Mouse (Mus musculus): Measurements from ENCODE around the gene Dohh.

Dohh gene

GRCm38 (mm10) chr10:81418216-81419070 lies 34.2 kb downstream of the Dohh start:
- no peak for DNase-seq (ENCODE audit: low read depth, low spot score)

DNA sequence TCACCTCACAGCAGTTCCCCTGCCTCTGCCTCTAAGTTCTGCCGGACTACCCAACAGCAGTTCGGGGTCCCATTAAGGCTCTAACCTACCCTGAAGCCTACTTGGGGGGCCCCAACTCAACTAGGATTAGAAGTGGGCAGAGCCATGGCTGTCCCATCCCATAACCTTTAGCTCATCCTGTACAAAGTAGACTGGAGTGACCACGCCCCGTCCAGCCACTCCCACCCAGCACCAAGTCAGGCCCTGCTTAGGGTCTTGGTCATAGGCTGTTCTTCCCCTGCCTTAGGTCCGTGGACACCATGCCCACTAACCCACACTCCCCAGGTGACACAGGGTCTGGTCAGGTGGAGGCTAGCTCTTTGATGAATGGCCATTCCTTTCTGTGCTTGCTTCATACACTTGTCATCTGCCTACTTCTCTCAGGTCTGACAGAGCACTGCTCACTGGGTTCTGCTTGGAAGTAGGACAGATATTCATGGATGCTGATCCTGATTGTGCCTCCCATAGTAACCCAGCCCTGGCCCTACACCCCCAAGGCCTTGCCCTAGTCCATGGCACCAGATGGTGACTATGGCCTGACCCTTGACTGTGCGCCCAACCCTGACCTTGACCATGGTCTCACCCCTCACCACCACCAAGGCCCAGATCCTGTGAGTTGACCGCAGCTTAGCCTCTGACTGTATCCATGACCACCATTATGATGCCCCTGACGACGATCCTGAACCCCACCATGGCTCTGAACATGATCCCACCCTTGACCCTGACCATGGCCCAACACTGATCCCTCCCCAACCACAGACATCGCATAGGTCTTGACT lies 35.1 kb downstream of the Dohh start:
- DNase-seq (ENCODE audit: low read depth, low spot score) = no peak

DNA sequence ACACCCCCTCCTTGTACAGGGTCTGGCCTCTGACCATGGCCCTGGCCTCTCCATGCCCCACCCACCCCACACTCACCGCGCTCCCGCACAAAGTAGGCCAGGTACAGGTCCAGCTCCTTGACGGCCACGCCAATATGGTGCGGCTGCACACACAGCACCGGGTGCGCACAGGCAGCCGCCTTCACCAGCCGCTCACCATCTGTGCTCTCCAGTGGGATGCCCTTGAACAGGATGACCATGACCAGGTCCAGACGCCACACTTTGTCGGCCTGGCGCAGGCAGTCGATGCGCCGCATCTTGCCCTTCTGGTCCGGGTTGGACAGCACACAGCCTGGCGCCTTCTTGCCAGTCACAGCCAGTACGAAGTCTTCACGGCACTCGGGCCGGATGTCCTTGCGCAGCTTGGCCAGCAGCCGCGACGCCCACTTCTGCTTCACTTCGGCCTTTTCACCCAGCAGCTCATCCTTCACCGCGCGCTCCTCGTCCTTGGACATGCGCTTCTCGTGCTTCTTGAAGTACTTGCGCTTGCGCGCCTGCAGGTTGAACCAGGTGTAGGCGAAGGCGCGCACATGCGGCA lies 36.1 kb downstream of the Dohh start:
- no peak for DNase-seq (ENCODE audit: low read depth, low spot score)

DNA sequence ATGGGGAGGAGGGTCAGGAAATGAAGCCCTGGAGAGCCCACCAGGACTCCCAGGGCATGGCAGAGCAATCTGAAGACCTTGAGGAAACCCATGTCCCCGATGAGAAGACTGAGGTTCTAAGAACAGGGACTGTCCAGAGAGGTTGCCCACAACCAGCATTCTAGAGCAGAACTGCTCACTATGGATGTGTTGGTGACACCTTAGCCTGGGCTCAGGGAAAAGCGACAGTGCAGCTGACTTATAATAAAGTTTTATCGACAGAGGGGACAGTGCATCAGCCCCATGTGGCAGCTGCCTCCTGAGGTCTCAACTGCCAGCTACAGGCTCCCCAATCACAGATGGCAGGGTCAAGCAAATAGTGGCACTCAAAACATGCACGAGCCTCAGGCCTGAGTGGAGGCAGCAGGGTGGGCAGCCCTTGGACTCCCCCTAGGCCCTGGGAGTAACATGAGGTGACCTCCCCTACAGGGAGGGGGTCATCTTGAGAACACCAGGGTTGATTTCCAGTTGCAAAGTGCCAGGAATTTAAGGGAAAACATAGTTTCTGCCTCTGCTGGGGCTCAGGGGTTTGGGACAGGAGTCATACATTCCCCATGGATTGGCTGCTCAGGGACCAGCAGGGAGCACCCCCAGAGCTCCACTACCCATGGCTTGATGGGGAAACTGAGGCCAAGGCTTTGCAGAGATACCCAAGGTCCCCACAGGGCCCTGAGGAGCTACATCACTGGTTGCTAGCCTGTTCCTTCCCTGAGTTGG lies 37.0 kb downstream of the Dohh start:
- DNase-seq (ENCODE audit: low read depth, low spot score) = no peak

DNA sequence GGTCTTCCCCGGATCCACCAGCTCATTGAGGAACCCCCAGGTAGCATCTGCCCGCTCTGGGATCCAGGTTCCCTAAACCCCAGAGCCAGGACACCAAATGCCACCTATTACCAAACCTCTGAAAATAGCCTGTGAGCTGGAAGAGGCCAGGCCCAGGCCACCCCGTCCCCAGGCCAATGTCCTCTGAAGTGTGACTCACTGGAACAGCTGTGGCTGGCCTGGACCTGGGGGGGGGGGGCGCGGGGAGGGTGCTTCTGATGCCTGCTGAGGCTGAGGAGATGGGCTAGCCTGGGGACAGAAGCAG lies 37.5 kb downstream of the Dohh start:
- no peak for DNase-seq (ENCODE audit: low read depth, low spot score)

DNA sequence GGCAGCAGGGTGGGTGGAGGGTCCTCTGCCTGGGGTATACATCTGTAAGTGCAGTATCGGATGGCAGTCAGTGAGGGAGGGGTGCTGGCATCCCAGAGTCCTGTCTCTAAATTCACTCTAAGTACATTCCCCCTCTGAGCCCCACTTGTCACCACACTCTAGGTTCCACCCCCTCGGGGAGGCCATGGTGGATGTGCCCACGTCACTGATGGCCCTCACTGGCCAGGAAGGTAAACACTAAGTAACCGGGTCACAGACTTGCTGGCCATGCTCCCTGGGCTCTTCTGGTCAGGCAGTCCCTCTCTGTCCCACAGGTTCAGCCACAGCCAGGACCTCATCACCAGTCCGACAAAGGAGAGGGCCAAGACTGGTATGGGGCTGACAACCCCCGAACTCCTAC lies 38.0 kb downstream of the Dohh start:
- no peak for DNase-seq (ENCODE audit: low read depth, low spot score)

DNA sequence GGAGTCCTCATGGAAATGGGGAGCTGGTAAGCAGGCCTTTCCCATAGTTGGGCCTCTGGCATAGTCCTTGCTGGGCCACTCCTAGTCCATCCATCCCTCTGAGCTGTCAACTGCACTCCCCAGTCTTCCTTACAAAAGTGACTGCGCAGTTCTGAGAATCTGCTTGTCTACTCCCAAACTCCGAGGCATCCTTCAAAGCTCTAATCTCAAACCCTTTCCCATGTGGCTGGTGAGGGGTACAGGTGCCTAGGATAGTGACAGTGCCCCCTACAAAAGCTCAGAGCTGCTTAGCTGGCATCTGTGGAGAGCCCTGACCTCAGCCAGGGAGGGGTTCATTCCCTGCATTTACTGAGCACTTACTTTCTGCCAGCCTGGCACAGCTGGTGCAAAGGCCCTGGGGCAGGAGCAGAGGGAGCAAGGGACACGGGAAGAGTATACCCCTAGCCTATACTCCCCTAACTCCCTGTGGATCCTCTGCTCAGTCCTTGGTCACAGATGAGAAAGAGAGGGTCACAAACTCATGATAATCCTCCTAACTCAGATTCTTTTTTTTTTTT lies 38.5 kb downstream of the Dohh start:
- DNase-seq (ENCODE audit: low read depth, low spot score) = no peak

DNA sequence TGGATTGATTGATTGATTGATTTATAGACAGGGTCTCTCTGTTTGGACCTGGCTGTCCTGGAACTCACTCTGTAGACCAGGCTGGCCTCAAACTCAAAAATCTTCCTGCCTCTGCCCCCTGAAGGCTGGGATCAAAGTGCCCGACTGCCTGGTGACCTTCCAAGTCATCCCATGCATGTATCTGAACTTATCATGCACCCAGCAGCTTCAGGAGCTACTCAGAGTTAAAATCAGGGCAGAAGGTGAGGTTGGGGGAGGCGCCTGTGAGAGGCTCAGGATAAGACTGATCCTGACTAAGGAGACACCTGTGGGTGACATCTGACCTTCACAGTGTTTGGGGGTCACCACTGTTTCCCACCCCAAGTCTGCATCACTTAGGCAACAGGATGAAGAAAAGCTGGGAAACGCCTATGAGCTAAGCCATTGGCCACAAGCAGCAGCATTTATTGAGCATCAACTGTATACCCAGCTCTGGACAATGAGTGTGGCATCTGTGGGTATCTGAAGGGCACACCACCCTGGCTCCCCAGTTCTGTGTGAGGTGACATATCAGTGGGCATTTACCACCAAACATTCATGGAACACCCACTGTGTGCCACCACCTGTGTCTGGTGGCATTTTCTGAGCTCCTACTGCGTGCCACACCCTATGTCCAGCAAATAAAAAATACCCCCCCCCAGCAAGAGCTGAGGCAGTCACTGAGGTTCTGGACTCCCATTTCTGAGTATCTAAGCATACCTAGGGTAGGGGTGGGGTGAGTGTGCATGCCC lies 39.4 kb downstream of the Dohh start:
- no peak for DNase-seq (ENCODE audit: low read depth, low spot score)

- DNase-seq (ENCODE audit: low read depth, low spot score) = no peak
These were observed 40.2 kb downstream of the Dohh start for GRCm38 (mm10) chr10:81424246-81425051.

DNA sequence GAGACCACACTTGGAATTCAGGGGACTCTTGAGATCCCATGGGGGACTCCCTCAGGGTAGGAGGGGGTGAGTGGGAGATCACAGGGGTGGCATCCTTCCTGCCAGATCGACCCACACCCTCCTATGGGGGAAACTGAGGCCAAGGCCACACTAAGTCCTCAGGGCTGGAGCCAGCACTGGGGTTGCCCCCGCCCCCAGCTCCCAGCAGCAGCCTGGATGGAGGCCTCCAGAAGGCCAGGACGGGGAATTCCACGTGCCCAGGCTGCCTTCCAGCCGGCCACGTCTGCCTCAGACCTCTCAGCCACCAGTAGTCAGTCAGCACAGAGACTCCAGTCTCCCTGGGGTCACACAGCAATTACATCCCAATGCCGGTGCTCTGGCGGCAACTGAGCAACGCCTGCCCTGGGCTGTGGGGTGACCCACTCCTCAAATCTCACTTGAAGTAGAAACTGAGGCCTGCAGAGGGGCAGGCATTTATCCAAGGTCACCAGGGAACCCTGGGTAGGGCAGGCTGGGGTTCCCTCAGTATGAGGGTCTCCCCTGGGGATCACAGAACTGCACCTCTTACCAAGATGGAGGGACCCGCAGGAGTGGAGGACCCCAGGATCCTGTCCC lies 41.1 kb downstream of the Dohh start:
- DNase-seq (ENCODE audit: low read depth, low spot score) = no peak

GRCm38 (mm10) chr10:81426081-81426671 lies 41.9 kb downstream of the Dohh start:
- no peak for DNase-seq (ENCODE audit: low read depth, low spot score)

- no peak for DNase-seq (ENCODE audit: low read depth, low spot score)
These were observed 42.7 kb downstream of the Dohh start for GRCm38 (mm10) chr10:81426897-81427296.

DNA sequence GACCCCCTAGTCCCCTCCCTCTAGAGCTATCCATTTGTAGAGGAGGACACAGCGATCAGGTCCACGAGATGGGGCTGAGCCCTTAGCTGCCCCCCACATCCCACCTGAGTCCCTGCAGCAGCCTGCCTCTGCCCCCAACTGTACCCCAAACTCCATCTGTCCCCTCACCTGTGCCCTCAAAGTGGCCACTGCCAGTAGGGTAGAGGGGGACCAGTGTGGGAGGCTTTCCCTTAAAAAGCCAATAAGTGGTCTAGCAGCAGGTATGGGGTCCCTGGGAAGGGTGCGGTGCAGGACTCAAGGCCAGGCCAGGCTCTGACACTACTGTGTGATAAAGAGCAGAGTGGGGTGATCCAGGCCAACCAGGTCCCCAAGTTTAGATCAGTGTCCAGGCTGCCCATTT lies 43.1 kb downstream of the Dohh start:
- DNase-seq (ENCODE audit: low read depth, low spot score) = no peak

GRCm38 (mm10) chr10:81427804-81428506 lies 43.7 kb downstream of the Dohh start:
- DNase-seq (ENCODE audit: low read depth, low spot score) = no peak

GRCm38 (mm10) chr10:81428507-81428870 lies 44.3 kb downstream of the Dohh start:
- no peak for DNase-seq (ENCODE audit: low read depth, low spot score)

DNA sequence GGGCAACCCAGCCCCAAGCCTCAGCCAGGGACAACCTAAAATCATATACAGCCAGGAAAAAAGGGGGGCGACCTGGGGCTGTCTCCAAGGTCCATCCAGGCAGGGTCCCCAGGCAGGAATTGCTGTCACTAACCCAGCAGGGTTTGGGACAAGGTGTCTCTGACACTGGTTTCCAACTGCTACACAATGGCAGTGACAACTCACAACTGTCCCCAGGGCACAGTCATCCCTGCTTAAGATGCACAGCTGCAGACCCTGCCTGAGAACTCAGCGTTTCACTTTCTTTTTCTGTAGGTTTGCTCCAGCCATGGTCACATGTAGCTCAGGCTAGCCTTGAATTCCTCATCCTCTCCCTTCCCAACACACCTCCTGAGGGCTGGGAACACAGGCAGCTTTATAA lies 44.9 kb downstream of the Dohh start:
- DNase-seq (ENCODE audit: low read depth, low spot score) = no peak

DNA sequence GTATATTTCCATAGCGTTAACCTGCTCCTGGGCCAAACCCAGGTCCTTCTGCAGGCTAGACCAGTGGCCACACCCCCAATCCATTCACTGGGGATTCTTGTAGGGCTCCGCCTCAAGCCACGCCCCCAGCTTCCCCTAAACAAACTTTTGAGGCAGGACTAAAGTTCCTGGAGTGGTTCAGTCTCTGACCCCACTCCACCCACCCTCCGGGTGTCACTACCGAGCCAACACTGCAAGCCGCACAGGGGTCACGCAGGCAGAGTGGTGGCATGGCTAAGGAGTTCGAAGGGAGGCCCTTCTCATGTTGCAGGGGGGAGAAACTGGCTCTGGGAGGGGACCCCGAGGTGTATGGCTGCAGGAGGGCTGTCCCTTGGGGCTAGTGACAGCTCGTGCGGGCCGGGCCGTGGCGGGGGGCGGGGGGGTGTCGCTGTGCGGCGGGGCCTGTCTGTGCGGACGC lies 45.4 kb downstream of the Dohh start:
- peak; percentile 60 for DNase-seq (ENCODE audit: low read depth, low spot score)

DNA sequence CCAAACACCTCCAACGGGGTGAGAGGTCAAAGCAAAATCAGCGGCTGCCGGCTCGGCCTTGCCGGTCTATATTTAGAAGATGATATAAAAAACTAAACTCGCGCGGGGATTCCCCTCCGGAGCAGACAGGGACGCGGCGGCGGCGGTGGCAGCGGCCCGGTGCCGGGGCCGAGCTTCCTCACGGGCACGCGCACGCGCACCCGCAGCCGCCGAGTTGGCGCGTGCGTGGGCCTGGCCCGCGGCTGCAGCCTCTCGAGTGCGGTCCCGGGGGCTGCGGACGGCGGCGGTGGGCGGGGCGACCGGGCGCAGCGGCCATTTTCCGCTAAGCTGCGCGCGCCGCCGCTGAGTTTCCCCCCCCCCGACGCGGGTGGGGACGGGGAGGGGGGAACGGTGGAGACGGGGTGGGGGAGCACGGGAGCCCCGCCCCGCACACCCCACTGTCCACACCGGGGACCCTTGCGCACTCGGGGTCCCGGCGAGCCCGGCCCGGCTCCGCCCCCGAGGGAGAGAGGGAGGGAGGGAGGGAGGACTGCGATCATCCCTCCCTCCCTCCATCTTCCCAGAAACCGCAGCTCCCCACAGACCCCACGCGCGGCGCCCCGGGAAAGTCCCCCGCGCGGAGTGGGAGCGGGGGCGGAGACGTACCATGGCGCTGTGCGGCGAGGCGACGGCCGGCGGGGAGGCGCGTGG lies 46.1 kb downstream of the Dohh start:
- no peak for DNase-seq (ENCODE audit: low read depth, low spot score)

Measured in c-Kit-negative CD71-positive TER-119-positive erythroid progenitor cells, embryonic 14.5 days (primary cell).